In genomic region chr19:10640589-10641378, GRCm38 (mm10) we compare ENCODE assay signal across 18 mouse cellular contexts. TPM values are rescaled to one million over a fixed set of nuclear protein-coding genes. Genes with fewer than 3 reads are reported as not detected.
DNase-seq lines count a peak whose midpoint lies in the region; ATAC-seq and TF ChIP-seq lines count a peak whose summit lies in the region.
"Had no signal": no experiment of that assay in that cellular context is flagged by ENCODE, and none has a peak within 500 bp of the region (broad histone marks: within the 10 kb centered on the region; RNA-seq: fewer than 3 reads in every experiment).

No protein-coding gene starts in this region.

- H3K4me1 ChIP-seq in heart, embryonic 10.5 days: peaks cover 13% of the 10 kb centered on the region
- peaks cover 25% of the 10 kb centered on the region for H3K4me1 ChIP-seq in liver, embryonic 11.5 days (replicated peaks; ENCODE audit: control insufficient read depth, insufficient read depth, low read length)
- H3K4me1 ChIP-seq in liver, postnatal 0 days (ENCODE audit: insufficient read depth): peaks cover 13% of the 10 kb centered on the region
- H3K4me1 ChIP-seq in embryonic facial prominence, embryonic 14.5 days (ENCODE audit: control insufficient read depth, insufficient read depth, low read length): peaks cover 5% of the 10 kb centered on the region; the same call in 1 of the 2 replicates
- peaks cover 20 to 21% of the 10 kb centered on the region in 2 experiments for H3K4me1 ChIP-seq in liver, embryonic 14.5 days (replicated peaks; ENCODE audit: control insufficient read depth in 2 of 2, insufficient read depth in 2 of 2, low read length in 1 of 2)
- H3K4me1 ChIP-seq: midbrain, embryonic 13.5 days had no signal

- H3K27ac ChIP-seq in heart, embryonic 10.5 days: no peak overlapping the region
- H3K27ac ChIP-seq in liver, embryonic 11.5 days (ENCODE audit: low read depth, low read length): no peak overlapping the region
- H3K27ac ChIP-seq in liver, postnatal 0 days (ENCODE audit: low read depth): no peak overlapping the region
- peak overlapping the region; percentile 76 for H3K27ac ChIP-seq in embryonic facial prominence, embryonic 14.5 days (replicated peaks; ENCODE audit: low read depth, low read length)
- H3K27ac ChIP-seq in liver, embryonic 14.5 days: no peak overlapping the region
- H3K27ac ChIP-seq: midbrain, embryonic 13.5 days; neural tube, embryonic 13.5 days had no signal

- DNase-seq in heart, embryonic 10.5 days (ENCODE audit: low spot score): no peak
- no peak for DNase-seq in heart, postnatal 25 days (ENCODE audit: low spot score)
- DNase-seq in liver, embryonic 11.5 days (ENCODE audit: low spot score): no peak
- no peak for DNase-seq in liver, postnatal 0 days
- peak; percentile 76 for DNase-seq in embryonic facial prominence, embryonic 14.5 days (ENCODE audit: low spot score)
- no peak for DNase-seq in liver, embryonic 14.5 days (ENCODE audit: low read depth in 3 of 3, low spot score in 3 of 3)
- no peak for DNase-seq in right cerebral cortex, postnatal 10 days (ENCODE audit: low spot score in 2 of 2)
- DNase-seq in thymus, adult 18-20 months: no peak
- DNase-seq: cerebellum, adult 18-20 months; gastrocnemius, postnatal 10 days; lung, postnatal 10 days; thymus, postnatal 4 days had no signal

- intact Hi-C loops in heart, postnatal 25 days (cut with DNase I): no loop called here

- 50% methylated on average over 13 of the region's 13 CpGs for WGBS in heart, embryonic 10.5 days
- 53% methylated on average over 13 of the region's 13 CpGs for WGBS in liver, embryonic 11.5 days
- WGBS in liver, postnatal 0 days (ENCODE audit: insufficient replicate concordance): 51% methylated on average over 13 of the region's 13 CpGs
- 34% methylated on average over 13 of the region's 13 CpGs for WGBS in embryonic facial prominence, embryonic 14.5 days
- WGBS in liver, embryonic 14.5 days (ENCODE audit: insufficient replicate concordance): 52% methylated on average over 13 of the region's 13 CpGs

- H3K9me3 ChIP-seq in heart, embryonic 10.5 days: no peaks in the 10 kb centered on the region
- H3K9me3 ChIP-seq in liver, embryonic 11.5 days (ENCODE audit: control insufficient read depth, low read length): no peaks in the 10 kb centered on the region
- H3K9me3 ChIP-seq in liver, postnatal 0 days (ENCODE audit: low read length): no peaks in the 10 kb centered on the region
- H3K9me3 ChIP-seq in embryonic facial prominence, embryonic 14.5 days (ENCODE audit: control insufficient read depth, low read length): no peaks in the 10 kb centered on the region
- no peaks in the 10 kb centered on the region for H3K9me3 ChIP-seq in liver, embryonic 14.5 days (ENCODE audit: control insufficient read depth, low read length)
- H3K9me3 ChIP-seq: midbrain, embryonic 13.5 days; neural tube, embryonic 13.5 days had no signal

- TF ChIP-seq CTCF in liver, postnatal 0 days (IDR thresholded peaks at IDR 0.05; ENCODE audit: low read depth): no peak
- no peak for TF ChIP-seq CTCF in liver, embryonic 14.5 days (IDR thresholded peaks at IDR 0.05; ENCODE audit: low read depth)

- no peaks in the 10 kb centered on the region for H3K36me3 ChIP-seq in heart, embryonic 10.5 days
- no peaks in the 10 kb centered on the region for H3K36me3 ChIP-seq in liver, embryonic 11.5 days (ENCODE audit: control insufficient read depth, insufficient read depth, low read length)
- H3K36me3 ChIP-seq in liver, postnatal 0 days (replicated peaks; ENCODE audit: insufficient read depth, low read length): peaks cover 5% of the 10 kb centered on the region
- no peaks in the 10 kb centered on the region for H3K36me3 ChIP-seq in embryonic facial prominence, embryonic 14.5 days (ENCODE audit: control insufficient read depth, insufficient read depth, low read length)
- H3K36me3 ChIP-seq in liver, embryonic 14.5 days (replicated peaks; ENCODE audit: control insufficient read depth, insufficient read depth, low read depth): no peaks in the 10 kb centered on the region
- H3K36me3 ChIP-seq: midbrain, embryonic 13.5 days; neural tube, embryonic 13.5 days had no signal

- H3K9ac ChIP-seq in liver, embryonic 11.5 days (ENCODE audit: low read depth, low read length): peak overlapping the region; percentile 31; the same call in 1 of the 2 replicates
- H3K9ac ChIP-seq in liver, postnatal 0 days (replicated peaks): no peak overlapping the region
- no peak overlapping the region for H3K9ac ChIP-seq in embryonic facial prominence, embryonic 14.5 days (ENCODE audit: low read depth, low read length)
- H3K9ac ChIP-seq in liver, embryonic 14.5 days (replicated peaks): peak overlapping the region; percentile 40; the same call in 1 of the 2 replicates
- H3K9ac ChIP-seq: midbrain, embryonic 13.5 days; neural tube, embryonic 13.5 days had no signal

- H3K4me3 ChIP-seq in heart, embryonic 10.5 days: peak overlapping the region; percentile 15; the same call in 1 of the 2 replicates
- no peak overlapping the region for H3K4me3 ChIP-seq in liver, embryonic 11.5 days (ENCODE audit: low read depth, low read length)
- H3K4me3 ChIP-seq in liver, postnatal 0 days (ENCODE audit: low read depth, low read length): no peak overlapping the region
- 0 out of 2 replicates have a peak overlapping the region, but pooled peaks have one; percentile 2 for H3K4me3 ChIP-seq in embryonic facial prominence, embryonic 14.5 days (ENCODE audit: low read depth, low read length)
- H3K4me3 ChIP-seq in liver, embryonic 14.5 days (ENCODE audit: insufficient read depth in 1 of 2, low read depth in 2 of 2, low read length in 2 of 2): no peak overlapping the region
- H3K4me3 ChIP-seq: midbrain, embryonic 13.5 days; neural tube, embryonic 13.5 days had no signal

- H3K4me2 ChIP-seq in liver, embryonic 11.5 days: peak overlapping the region; percentile 34; the same call in 1 of the 2 replicates
- H3K4me2 ChIP-seq in liver, postnatal 0 days (ENCODE audit: low read depth, low read length): no peak overlapping the region; the same call in 1 of the 2 replicates
- H3K4me2 ChIP-seq in embryonic facial prominence, embryonic 14.5 days (ENCODE audit: low read depth, low read length): peak overlapping the region; percentile 19
- peak overlapping the region; percentile 44 for H3K4me2 ChIP-seq in liver, embryonic 14.5 days (ENCODE audit: low read depth)
- H3K4me2 ChIP-seq: midbrain, embryonic 13.5 days had no signal

- ATAC-seq in liver, embryonic 11.5 days (replicated peaks; ENCODE audit: low FRiP score): no peak
- ATAC-seq in liver, postnatal 0 days: no peak
- peak; percentile 75 for ATAC-seq in embryonic facial prominence, embryonic 14.5 days (ENCODE audit: low read depth)
- no peak for ATAC-seq in liver, embryonic 14.5 days (ENCODE audit: insufficient read depth)
- ATAC-seq: activated CD4-positive, CD25-positive, alpha-beta regulatory T cell, adult 4 months; forebrain, embryonic 14.5 days; midbrain, embryonic 13.5 days had no signal

- peaks cover 22% of the 10 kb centered on the region for H3K27me3 ChIP-seq in heart, embryonic 10.5 days (ENCODE audit: insufficient read depth, poor library complexity, severe bottlenecking)
- H3K27me3 ChIP-seq in liver, embryonic 11.5 days (replicated peaks; ENCODE audit: control insufficient read depth, insufficient read depth, low read length): no peaks in the 10 kb centered on the region
- H3K27me3 ChIP-seq in liver, postnatal 0 days (ENCODE audit: insufficient read depth, low read length): no peaks in the 10 kb centered on the region
- no peaks in the 10 kb centered on the region; the same call in 1 of the 2 replicates for H3K27me3 ChIP-seq in embryonic facial prominence, embryonic 14.5 days (replicated peaks; ENCODE audit: control insufficient read depth, insufficient read depth, low read length)
- H3K27me3 ChIP-seq in liver, embryonic 14.5 days (ENCODE audit: control insufficient read depth, insufficient read depth, low read length): no peaks in the 10 kb centered on the region

- TF ChIP-seq EP300 in liver, postnatal 0 days (IDR thresholded peaks at IDR 0.05; ENCODE audit: low read depth): no peak
- no peak for TF ChIP-seq EP300 in liver, embryonic 14.5 days (IDR thresholded peaks at IDR 0.05; ENCODE audit: low read depth)

RNA-seq across cellular contexts. Expression of gene Vwce, which starts 6.8 kb away (rescaled TPM):
- polyA plus RNA-seq in heart, embryonic 10.5 days (2016; fragmentation: Nextera tagmentation; extraction: Ambion mirVana): 0.81 and 3.0 TPM in 2 replicates
- not detected for total RNA-seq in heart, postnatal 25 days (2021)
- 7.8 and 10.4 TPM in 2 replicates for polyA plus RNA-seq in liver, embryonic 11.5 days (2014; fragmentation: Nextera tagmentation; extraction: Ambion mirVana)
- polyA plus RNA-seq in liver, postnatal 0 days (2015; fragmentation: Nextera tagmentation; extraction: Ambion mirVana): 18.2 and 19.9 TPM in 2 replicates
- 1.5 and 1.8 TPM in 2 replicates for polyA plus RNA-seq in embryonic facial prominence, embryonic 14.5 days (2014; fragmentation: Nextera tagmentation; extraction: Ambion mirVana)
- 6.7 and 8.5 TPM in 2 replicates for polyA plus RNA-seq in liver, embryonic 14.5 days (2012; rRNA removed)
- 5.4 and 7.4 TPM in 2 replicates for polyA plus RNA-seq in liver, embryonic 14.5 days (2014; fragmentation: Nextera tagmentation; extraction: Ambion mirVana)

RNA-seq across cellular contexts. Expression of gene Tkfc, which starts 35.3 kb away (rescaled TPM):
- 15.2 and 17.3 TPM in 2 replicates for polyA plus RNA-seq in heart, embryonic 10.5 days (2016; fragmentation: Nextera tagmentation; extraction: Ambion mirVana)
- total RNA-seq in heart, postnatal 25 days (2021): 1 to 10 TPM; 9.1 to 9.3 TPM
- polyA plus RNA-seq in liver, embryonic 11.5 days (2014; fragmentation: Nextera tagmentation; extraction: Ambion mirVana): 16.1 and 16.2 TPM in 2 replicates
- 82.1 and 133 TPM in 2 replicates for polyA plus RNA-seq in liver, postnatal 0 days (2015; fragmentation: Nextera tagmentation; extraction: Ambion mirVana)
- polyA plus RNA-seq in embryonic facial prominence, embryonic 14.5 days (2014; fragmentation: Nextera tagmentation; extraction: Ambion mirVana): 13.9 and 15.4 TPM in 2 replicates
- polyA plus RNA-seq in liver, embryonic 14.5 days (2012; rRNA removed): 11.7 and 13.9 TPM in 2 replicates
- 15.1 and 15.6 TPM in 2 replicates for polyA plus RNA-seq in liver, embryonic 14.5 days (2014; fragmentation: Nextera tagmentation; extraction: Ambion mirVana)

RNA-seq across cellular contexts. Expression of gene Ddb1, which starts 35.7 kb away (rescaled TPM):
- 410 and 426 TPM in 2 replicates for polyA plus RNA-seq in heart, embryonic 10.5 days (2016; fragmentation: Nextera tagmentation; extraction: Ambion mirVana)
- total RNA-seq in heart, postnatal 25 days (2021): 100 to 1,000 TPM; 154 to 166 TPM
- polyA plus RNA-seq in liver, embryonic 11.5 days (2014; fragmentation: Nextera tagmentation; extraction: Ambion mirVana): 311 and 347 TPM in 2 replicates
- 68.7 and 81.3 TPM in 2 replicates for polyA plus RNA-seq in liver, postnatal 0 days (2015; fragmentation: Nextera tagmentation; extraction: Ambion mirVana)
- polyA plus RNA-seq in embryonic facial prominence, embryonic 14.5 days (2014; fragmentation: Nextera tagmentation; extraction: Ambion mirVana): 349 and 405 TPM in 2 replicates
- 66.8 and 91.2 TPM in 2 replicates for polyA plus RNA-seq in liver, embryonic 14.5 days (2012; rRNA removed)
- polyA plus RNA-seq in liver, embryonic 14.5 days (2014; fragmentation: Nextera tagmentation; extraction: Ambion mirVana): 133 and 147 TPM in 2 replicates

RNA-seq across cellular contexts. Expression of gene Pga5, which starts 37.1 kb away (rescaled TPM):
- not detected in 2 replicates for polyA plus RNA-seq in heart, embryonic 10.5 days (2016; fragmentation: Nextera tagmentation; extraction: Ambion mirVana)
- total RNA-seq in heart, postnatal 25 days (2021): not detected
- polyA plus RNA-seq in liver, embryonic 11.5 days (2014; fragmentation: Nextera tagmentation; extraction: Ambion mirVana): not detected in 2 replicates
- polyA plus RNA-seq in liver, postnatal 0 days (2015; fragmentation: Nextera tagmentation; extraction: Ambion mirVana): 0.07 TPM in 1 of 2 replicates, not detected in the other
- polyA plus RNA-seq in embryonic facial prominence, embryonic 14.5 days (2014; fragmentation: Nextera tagmentation; extraction: Ambion mirVana): 0.14 TPM in 1 of 2 replicates, not detected in the other
- polyA plus RNA-seq in liver, embryonic 14.5 days (2012; rRNA removed): 0.02 TPM in 1 of 2 replicates, not detected in the other
- polyA plus RNA-seq in liver, embryonic 14.5 days (2014; fragmentation: Nextera tagmentation; extraction: Ambion mirVana): not detected in 2 replicates
- total RNA-seq: gastrocnemius, postnatal 10 days; left cerebral cortex, postnatal 10 days had no signal
- polyA plus RNA-seq: activated CD4-positive, CD25-positive, alpha-beta regulatory T cell, adult 4 months; forebrain, embryonic 14.5 days; heart, postnatal 0 days; midbrain, embryonic 13.5 days; neural tube, embryonic 13.5 days had no signal

RNA-seq across cellular contexts. Expression of gene Vps37c, which starts 47.8 kb away (rescaled TPM):
- polyA plus RNA-seq in heart, embryonic 10.5 days (2016; fragmentation: Nextera tagmentation; extraction: Ambion mirVana): 26.5 and 26.7 TPM in 2 replicates
- 10 to 100 TPM; 21.1 to 21.8 TPM for total RNA-seq in heart, postnatal 25 days (2021)
- polyA plus RNA-seq in liver, embryonic 11.5 days (2014; fragmentation: Nextera tagmentation; extraction: Ambion mirVana): 23.2 TPM in 2 replicates
- polyA plus RNA-seq in liver, postnatal 0 days (2015; fragmentation: Nextera tagmentation; extraction: Ambion mirVana): 8.2 and 9.4 TPM in 2 replicates
- 34.8 and 35.9 TPM in 2 replicates for polyA plus RNA-seq in embryonic facial prominence, embryonic 14.5 days (2014; fragmentation: Nextera tagmentation; extraction: Ambion mirVana)
- polyA plus RNA-seq in liver, embryonic 14.5 days (2012; rRNA removed): 6.0 and 6.3 TPM in 2 replicates
- polyA plus RNA-seq in liver, embryonic 14.5 days (2014; fragmentation: Nextera tagmentation; extraction: Ambion mirVana): 9.3 and 10.4 TPM in 2 replicates

Comparison
In these comparisons a context has a peak if more than half of its experiments do, and no peak if none do; other contexts are left out.
1. H3K9ac ChIP-seq: peak in liver, embryonic 11.5 days (single experiment) and liver, embryonic 14.5 days (single experiment); none in liver, postnatal 0 days (single experiment) and embryonic facial prominence, embryonic 14.5 days (single experiment).
2. H3K4me3 ChIP-seq: peak in heart, embryonic 10.5 days (single experiment) and embryonic facial prominence, embryonic 14.5 days (single experiment); none in liver, embryonic 11.5 days (single experiment), liver, postnatal 0 days (single experiment) and liver, embryonic 14.5 days (0 of 2).